Mouse (Mus musculus): ENCODE measurements around the gene Atf7ip2.
A peak's percentile ranks its signal among the peaks of the same experiment; 100 is the strongest.
"Not testable (repeated sequence)": the region's sequence is repeated elsewhere in the genome, so short reads cannot be mapped to it uniquely, and the experiment has no call there.

Atf7ip2 gene

DNA sequence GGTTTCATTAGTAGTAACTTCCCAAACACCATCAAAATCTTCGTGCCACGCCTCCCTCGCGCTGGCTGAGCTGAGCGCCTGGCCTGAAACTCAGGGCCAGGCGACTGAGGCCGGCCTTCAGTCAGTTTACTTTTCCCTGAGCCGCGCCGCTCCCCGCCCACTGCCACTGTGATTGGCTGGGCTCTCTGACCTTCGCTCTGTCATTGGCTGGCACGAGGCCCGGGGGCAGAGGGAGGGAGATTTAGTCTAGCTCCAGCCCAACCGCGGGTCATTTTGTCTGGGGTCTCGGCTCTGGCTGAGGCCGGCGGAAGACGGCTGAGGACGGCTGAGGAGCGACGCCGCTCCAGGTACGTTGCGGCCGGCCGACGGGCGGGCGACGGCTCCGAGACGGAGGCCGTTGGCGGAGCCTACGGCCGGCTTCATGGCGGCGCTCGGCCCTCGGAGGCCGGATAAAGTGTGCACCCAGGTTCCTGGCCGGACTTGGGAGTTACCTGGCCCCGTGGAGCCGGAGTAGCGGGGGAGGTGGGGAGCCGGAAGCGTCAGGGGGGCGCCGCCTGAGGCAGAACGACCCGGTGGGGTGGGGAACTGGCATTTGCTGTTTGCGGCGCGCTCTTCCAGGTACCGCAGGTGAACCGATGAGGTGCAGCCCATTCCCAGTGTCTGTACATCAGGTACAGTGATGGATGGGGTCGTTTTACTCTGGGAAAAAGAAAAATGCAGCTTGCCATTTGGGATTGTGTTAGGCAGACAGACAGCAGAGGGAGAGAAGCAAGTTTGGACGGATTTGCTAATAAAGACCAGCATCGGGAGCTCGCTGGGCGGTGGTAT is at the start of gene Atf7ip2:
Gene Atf7ip2 (plus strand): TSS at position 34 of the 828 bp plus-strand sequence.
- DNase-seq (ENCODE audit: low spot score) = peak; percentile 91

DNA sequence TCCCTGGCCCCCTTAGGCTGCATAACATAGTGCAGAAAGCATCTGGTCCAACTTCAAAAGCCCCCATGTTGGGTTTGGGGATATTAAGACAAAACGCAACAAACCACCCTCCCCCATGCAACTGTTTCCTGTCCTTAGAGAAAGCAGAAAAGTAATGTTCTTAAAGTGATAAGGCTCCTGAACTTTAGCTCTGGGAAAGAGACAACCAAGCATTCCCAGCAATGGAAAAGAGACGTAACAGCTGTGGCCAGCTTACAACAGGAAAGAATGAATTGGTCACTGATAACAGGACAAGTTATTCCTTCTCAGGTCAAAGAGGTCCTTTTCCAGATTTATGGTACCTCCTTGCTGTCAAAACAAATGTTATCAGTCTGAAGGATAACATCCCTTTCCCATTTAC is 49.3 kb upstream of the Atf7ip2 start:
- no peak for DNase-seq (ENCODE audit: low spot score)

DNA sequence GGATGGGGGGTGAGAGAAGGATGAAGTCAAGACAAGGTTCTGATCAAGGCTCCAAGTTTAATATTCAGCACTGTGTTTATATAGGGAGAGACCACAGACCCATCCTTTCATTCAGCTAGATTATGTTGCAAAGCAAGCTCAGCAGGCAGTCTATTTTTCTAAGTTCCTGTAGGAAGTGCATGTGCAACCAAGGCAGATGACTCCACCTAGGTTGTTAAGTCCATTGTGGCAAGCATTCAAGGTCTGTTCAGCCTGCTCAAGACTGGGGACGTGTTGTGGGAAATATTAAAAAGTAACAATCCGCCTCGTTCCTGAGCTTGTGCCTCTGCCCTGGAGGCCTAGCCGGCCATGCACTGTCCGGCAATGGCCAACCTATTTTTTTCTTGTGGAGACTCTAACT is 45.1 kb upstream of the Atf7ip2 start:
- no peak for DNase-seq (ENCODE audit: low spot score)

DNA sequence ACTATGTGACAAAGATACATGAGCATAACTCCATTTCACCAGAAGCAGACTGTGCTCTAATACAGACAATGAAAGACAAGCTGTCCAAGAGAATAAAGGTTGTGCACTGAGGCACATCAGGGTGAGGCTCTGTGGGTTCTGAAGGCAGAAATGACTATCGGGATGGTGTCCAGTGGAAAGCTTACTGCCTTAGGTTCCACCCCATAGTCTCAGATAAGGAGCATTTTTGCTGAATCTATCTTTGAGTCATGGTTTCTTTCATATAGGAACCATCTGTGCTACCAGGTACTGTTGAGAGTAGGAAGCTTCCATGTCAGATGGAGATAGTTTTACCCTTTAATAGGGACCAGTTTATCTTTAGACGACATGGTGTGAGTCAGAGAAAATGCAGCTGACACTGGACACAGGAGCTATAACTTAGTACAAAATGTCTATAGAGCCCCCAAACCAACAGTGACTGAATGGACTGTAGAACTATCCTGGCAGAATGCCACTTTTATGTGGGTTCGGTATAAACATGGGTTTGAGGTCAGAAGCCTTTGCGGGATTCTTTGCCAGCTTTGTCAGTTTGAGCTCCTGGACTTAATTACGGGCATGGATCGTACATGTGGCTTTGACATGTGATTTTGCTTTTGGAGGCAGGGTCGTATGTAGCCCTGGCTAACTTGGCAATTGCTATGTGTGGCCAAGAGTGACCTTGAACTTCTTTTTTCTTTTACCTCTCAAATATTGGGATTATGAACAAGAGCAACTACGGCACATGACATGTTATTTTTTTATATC is 23.2 kb upstream of the Atf7ip2 start:
- no peak for DNase-seq (ENCODE audit: low spot score)

DNA sequence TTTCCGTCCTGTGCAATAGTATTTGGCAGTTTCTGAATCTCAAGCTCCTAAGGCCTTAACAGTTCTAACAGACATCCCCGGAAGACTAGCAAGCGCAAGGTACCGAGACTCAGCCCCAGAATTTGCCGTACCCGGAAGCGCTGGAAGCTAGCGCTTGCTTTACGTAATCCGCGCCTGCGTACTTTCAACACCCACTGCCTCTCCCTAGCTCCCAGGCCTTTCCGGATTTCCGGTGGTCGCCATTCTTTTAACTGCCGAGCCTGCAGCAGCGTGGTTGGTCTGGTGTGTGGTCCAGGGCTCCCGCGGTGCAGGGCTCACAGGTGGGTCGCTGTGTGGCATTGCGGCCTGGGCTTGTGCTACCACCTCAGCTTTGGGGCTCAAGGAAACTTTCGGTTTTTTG is 22.5 kb upstream of the Atf7ip2 start, which contains the start of gene Rpl39l:
Gene Rpl39l (plus strand): TSS at position 222 of the 400 bp plus-strand sequence.
- DNase-seq (ENCODE audit: low spot score) = no peak

DNA sequence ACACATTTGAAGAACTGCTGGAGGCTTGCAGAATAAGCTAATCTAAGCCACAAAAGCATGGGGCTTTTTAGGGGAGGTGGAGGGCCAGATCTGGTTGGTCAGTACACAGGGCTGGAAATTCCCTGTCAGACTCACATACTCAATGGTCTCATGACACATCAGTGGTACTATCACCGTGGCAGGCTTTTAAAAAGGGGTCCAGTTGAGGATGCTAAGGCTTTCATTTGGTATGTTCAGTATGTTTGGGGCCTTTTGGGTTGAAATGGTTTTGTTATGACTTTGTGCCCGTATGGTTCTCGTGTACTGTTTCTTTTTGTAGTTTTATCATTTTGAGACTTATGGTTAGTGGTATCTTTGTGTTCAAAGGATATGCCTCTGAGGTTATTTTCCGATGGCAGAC is 21.2 kb upstream of the Atf7ip2 start:
- no peak for DNase-seq (ENCODE audit: low spot score)

DNA sequence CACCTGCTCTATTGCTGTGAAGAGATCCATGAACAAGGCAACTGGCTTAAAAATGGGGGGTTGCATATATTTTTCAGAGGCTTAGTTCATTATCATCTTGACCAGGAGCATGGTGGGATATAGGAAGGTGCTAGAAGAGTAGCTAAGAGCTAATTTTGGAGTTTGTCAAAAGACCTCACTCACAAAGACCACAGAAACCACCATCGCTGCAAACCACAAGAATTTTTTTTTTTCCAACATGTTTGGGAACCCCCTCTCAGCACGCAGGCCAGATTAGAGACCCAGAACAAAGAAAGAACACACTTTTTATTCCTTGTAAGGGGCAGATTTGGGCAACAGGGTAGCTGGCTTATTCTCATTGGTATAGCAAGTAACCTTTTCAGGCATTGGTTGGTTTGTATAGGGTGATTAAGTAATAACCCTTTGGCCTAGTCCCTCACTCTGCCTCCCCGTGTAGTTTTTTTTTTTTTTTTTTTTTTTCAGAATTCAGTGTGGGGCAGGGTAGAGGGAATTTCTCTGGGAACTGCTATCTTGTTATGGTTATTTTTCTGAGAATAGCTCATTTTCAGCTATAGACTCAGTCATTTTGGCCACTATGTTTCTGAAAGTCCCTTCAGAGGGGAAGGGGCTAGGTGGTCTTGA is 20.2 kb upstream of the Atf7ip2 start:
- no peak for DNase-seq (ENCODE audit: low spot score)

DNA sequence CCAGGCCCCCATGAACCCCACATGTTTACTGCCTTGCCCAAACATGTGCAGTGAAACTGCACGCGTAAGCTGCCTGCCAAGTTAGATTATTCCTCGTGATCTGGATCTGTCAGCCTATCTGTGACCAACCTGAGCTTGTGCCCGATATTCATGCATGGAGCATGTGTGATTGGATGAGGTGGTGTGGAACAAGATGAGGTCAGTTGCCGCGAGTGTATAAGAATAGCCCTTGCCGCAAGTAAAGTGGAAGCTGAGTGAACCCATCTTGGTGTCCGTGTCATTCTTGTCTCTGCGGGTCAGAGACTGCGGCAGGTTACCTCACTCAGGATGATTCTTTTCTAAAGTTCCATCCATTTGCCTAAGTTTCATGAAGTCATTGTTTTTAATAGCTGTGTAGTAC is 5.1 kb upstream of the Atf7ip2 start:
- DNase-seq (ENCODE audit: low spot score) = not testable (repeated sequence)

DNA sequence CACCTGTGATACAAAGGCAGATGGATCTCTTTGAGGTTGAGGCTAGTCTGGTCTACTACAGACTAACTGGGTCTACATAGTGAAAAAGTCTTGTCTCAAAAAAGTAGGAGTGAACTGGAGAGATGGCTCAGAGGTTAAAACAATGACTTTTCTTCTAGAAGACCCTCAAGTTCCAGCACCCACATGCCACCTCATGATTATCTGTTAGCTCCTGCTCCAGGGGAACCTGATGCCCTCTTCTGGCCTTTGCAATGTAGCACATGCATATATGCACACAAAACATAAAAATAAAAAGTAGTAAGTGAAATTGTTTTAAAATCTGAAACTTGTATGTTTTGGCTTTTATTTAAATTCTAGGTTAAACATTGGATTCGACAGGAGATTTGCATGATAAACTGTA is 16.3 kb downstream of the Atf7ip2 start:
- DNase-seq (ENCODE audit: low spot score) = no peak

DNA sequence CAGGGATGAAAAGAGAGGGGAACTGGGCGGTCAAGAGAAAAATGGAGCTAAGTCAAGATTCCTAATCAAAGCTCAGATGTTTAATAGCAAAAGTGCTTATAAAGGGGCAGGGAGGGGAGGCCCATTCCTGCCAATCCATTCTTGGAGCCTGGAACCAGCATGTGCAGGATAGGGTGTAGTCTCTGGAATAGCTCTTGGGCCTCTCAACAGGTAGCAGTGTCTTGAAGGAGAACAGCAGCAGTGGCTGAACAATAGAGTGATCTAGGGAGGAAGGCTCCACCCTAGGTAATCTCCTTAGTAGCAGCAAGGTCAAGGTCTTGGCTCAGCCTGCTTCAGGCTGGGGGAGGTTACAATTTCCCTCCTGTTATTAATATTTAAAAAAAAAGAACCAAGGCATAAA is 23.9 kb downstream of the Atf7ip2 start:
- DNase-seq (ENCODE audit: low spot score) = not testable (repeated sequence)

DNA sequence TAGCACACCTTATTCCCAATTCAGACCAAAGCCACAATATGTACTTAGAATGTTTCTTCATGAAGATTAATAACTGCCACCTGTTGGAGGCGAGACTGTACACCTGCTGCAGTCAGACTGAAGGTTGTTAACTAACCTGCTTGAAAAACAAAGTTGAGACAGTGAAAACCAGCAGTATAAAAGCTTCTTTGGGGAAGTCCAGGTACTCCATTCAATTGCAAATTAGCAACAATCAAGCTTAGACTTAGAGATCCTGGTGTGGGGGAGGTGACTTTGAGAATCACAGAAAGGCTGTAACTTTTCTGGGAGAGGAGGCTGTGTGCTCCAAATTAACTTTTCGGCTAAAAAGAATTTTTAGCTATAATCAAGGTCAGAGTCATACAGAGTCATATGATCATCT is 24.5 kb downstream of the Atf7ip2 start:
- DNase-seq (ENCODE audit: low spot score) = not testable (repeated sequence)

DNA sequence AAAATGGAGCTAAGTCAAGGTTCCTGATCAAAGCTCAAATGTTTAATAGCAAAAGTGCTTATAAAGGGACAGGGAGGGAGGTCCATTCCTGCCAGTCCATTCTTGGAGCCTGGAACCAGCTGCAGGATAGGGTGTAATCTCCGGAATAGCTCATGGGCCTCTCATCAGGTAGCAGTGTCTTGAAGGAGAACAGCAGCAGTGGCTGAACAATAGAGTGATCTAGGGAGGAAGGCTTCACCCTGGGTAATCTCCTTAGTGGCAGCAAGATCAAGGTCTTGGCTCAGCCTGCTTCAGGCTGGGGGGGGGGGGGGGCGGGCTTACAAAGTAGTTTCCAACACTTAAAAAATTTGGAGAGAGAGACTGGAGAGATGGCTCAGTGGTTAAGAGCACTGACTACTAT is 34.8 kb downstream of the Atf7ip2 start:
- no peak for DNase-seq (ENCODE audit: low spot score)

DNA sequence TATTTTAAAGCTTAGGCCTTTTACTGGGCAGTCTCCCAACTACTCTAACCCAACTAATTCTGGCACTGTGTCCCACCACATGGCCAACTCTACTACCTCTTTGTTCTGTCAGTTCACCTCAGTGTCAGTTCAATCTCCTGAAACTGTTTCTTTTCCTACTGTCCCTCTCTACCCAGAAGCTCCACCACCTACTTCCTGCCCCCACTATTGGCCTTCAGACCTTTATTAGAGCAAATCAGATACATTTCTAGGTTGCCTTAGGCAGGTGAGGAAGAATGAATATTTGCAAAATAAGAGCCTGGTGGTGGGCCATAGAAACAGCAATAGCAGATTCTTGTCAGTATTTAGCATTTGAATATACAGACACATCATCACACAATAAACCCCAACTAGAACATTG is 44.1 kb downstream of the Atf7ip2 start:
- DNase-seq (ENCODE audit: low spot score) = no peak

DNA sequence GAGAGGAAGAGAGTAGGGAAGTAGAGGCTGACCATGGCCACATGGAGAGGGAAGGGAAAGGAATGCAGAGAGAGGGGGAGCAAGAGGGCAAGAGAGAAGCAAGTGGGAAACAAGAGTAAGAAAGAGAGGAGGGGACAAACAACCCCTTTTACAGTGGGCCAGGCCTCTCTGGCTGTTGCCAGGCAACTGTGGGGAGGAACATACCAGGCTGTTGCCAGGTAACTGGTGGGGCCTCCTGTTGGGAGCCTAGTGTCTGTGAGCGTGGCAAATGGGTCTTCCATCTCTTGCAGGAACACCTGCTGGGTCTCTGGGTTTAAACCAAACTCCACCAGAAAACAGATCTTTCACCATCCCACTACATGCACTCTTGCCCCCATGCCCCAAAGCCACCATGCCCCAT is 61.5 kb downstream of the Atf7ip2 start:
- DNase-seq (ENCODE audit: low spot score) = no peak

DNA sequence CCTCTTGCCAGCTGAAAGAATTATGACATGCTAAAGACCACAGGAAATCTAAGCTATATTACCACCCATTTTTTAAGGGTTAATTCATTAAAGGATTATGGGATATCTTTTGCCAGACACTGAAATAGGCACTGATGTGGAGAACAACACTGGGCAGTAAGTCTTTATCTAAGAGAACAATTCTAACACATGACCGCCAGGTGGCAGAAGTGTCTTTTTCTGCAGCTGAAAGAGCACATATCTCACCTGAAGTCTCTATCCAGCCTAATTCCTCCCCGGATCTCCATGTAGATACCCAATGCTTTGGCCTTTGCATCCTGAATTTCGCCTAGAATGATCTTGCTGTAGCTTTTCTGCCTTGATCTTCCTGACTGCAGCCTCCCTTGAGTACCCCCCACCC is 79.7 kb downstream of the Atf7ip2 start:
- peak; percentile 51 for DNase-seq (ENCODE audit: low spot score)

DNA sequence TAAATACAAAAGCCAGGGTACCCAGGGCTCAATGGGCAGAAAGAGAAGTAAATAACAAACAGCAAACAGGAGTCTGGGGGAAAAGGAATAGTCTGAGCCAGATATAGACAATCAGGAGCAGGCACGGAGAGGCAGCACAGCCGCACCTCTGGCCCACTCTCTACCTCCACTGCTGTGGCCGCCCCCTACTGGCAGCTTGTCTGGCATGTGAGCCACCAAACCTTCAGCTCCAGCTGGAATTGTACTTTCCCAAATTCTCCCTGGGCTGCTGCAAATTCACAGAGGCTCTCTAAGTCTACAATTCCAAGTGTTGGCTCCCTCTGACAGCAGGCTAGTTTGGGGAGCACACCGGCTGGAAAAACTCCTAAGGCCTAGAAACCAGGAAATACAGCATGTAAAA is 82.0 kb downstream of the Atf7ip2 start:
- DNase-seq (ENCODE audit: low spot score) = no peak

DNA sequence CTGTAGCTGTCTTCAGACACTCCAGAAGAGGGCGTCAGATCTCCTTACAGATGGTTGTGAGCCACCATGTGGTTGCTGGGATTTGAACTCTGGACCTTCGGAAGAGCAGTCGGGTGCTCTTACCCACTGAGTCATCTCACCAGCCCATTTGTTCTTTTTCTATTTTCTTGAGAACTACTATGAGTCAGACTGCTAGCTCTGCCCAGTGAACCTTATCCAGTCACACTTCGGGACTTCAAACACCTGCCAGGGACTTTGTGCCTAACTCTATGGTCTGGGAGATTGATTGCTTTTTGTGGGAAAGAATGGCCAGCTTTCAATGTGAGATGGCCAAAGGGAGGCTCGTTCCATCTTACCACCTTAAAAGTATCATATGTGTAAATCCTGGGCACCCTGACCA is 84.3 kb downstream of the Atf7ip2 start:
- DNase-seq (ENCODE audit: low spot score) = not testable (repeated sequence)

DNA sequence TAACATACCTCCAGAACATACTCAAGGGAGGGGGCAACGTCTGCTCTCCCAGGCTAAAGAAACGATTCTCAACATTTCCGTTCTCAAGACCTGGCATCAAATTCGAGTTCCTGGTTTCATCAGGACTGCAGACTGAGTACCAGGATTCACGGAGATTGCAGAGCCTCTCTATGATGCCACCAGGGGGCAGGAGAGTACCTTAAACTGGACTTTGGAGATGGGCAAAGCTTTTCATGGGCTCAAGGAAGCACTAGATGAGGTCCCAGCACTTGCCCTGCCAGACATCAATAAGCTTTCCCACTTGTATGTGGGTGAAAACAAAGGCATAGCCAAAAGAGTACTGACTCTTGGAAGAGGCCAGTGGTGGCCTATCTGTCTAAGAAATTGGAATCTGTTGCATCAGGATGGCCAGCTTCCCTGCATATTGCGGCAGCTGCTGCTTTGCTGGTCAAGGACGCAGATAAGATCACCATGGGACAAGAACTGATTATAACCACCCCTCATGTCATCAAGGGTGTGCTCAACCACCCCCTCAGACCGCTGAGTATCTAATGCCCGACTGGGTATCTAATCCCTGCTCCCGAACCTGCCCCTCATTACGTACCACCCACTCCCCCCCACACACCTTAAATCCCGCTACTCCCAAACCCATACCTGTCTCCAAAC is 87.9 kb downstream of the Atf7ip2 start:
- peak; percentile 79 for DNase-seq (ENCODE audit: low spot score)

DNA sequence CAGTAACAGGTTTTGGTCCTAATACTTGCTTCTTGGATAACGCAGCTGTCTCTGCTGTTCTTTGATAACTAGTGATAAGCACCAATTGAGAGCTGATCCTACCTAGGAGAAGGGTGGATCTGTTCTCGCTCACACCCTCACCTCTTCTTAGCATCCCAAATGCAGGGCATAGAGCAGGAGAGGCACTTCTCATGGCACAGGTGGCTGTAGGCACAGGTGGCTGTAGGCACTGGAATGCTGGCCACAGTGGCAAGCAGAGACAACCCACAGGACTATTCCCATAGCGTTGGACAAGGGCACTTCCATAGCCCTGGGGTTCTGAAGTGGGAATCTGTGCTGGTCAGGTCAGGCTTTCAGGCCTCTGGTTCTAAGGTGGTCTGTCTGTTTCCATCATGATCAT is 89.4 kb downstream of the Atf7ip2 start:
- DNase-seq (ENCODE audit: low spot score) = no peak

DNA sequence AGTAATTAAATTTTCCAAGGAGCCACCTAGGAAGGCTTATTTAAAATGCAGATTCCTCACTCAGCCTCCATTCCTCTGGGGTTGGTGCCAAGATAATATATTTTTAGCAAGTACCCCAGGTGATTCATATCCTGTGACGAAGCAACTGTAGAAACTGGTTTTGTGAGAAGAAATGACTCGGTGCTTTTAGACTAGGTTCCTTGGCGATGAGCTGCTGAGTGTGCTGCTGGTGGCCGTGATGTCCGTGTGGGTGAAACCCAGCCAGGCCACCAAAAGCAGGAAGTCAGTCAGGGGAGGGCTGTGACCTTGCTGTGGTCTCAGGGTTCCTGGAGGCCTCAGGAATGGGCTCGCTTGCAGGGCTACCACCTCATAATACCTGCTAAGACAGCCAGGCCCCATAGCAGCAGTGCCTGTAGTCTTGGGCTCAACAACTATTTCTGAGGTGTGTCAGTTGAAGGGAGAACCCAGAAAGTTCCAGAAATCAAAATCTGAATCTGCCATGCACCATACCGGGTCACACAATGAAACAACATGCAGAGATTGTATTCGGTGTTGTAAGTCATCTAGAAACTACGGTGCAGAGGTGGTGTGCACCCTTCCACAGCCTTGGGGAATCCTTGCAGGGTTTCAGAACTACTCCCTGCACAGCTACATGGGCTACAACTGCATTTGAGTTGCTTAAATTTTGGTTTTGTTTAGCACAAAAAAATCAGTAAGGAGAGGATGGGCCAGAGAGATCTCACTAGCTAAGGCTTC is 94.2 kb downstream of the Atf7ip2 start:
- no peak for DNase-seq (ENCODE audit: low spot score)

DNA sequence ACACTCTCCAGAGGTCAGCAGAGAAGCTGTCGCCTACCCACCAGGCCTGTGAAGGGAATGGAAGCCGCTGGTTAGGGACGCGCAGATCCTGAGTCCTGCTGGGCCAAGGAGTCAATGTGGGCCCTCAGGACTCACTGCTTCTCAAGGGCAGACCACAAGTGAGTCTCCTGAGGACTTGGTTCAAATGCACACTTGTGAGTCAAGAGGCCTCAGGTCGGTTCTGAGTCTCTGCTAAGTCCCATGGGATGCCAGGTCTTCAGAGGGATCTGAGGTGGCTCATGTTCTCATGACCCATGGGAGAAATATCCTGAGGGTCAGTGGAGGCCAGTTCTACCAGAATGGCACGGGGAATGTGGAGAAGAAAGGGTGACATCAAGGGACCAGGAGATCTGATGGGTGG is 95.6 kb downstream of the Atf7ip2 start:
- no peak for DNase-seq (ENCODE audit: low spot score)

Data from ovary, postnatal 14 days (tissue).